Mouse (Mus musculus): Measurements from ENCODE around the gene Noct. TPM values are rescaled to one million over a fixed set of nuclear protein-coding genes. Genes with fewer than 3 reads are reported as not detected.

Noct gene
- polyA plus RNA-seq, 1 experiment from 2014 or later: 29.0 TPM

DNA sequence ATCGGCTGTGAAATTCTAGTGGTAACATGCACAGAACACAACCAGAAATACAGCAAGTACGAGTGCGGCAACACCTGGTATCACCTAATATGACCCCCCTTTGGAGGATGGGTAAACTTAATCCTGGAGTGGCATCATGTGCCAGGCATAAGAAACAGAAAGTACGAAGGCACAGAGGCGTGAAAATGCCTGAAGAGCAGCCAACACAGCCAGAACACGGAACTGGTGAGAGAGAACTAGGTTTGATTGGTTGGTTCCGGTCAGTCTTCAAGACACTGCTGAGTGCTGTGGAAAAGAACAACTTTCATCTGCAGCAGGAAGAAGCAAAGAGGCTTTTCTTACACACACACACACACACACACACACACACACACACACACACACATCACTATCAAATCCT, 38.8 kb upstream of the Noct start:
- ATAC-seq (replicated peaks; ENCODE audit: low FRiP score): no peak
- 87% methylated on average over 7 of the region's 7 CpGs for WGBS
- Histone ChIP-seq H3K27me3 (replicated peaks; ENCODE audit: control insufficient read depth, insufficient read depth, low read length) (no peaks in the 10 kb centered on the region), H3K4me2 (no peak overlapping the region), H3K9me3 (ENCODE audit: control insufficient read depth, low read length) (no peaks in the 10 kb centered on the region), H3K36me3 (ENCODE audit: control insufficient read depth, insufficient read depth, low read length) (no peaks in the 10 kb centered on the region), H3K27ac (ENCODE audit: low read depth, low read length) (no peak overlapping the region), H3K4me3 (ENCODE audit: low read depth, low read length) (no peak overlapping the region), H3K4me1 (replicated peaks; ENCODE audit: control insufficient read depth, insufficient read depth, low read length) (no peaks in the 10 kb centered on the region), H3K9ac (ENCODE audit: low read depth, low read length) (no peak overlapping the region)
- no peak for DNase-seq (ENCODE audit: low spot score)

DNA sequence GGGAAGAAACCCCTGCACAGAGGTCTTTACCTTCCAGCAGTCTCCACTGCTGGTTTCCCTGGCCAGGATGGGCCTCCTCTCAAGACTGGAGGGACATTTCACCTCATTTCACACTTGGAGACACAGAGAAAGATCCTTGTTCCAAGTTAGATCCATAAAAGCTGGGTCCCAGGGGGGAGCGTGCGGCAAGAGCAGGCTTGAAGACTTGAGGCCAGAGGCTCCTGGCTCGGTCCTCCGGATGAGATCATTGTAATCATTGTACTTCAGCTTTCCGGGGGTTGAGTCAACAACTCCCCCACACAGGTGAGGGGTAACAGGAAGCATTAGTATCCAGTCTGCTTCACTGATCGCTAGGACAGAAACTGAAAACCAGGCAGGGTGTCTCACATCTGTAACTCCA, 30.2 kb upstream of the Noct start:
- Histone ChIP-seq H3K27me3 (replicated peaks; ENCODE audit: control insufficient read depth, insufficient read depth, low read length) (no peaks in the 10 kb centered on the region), H3K4me2 (no peak overlapping the region), H3K36me3 (ENCODE audit: control insufficient read depth, insufficient read depth, low read length) (no peaks in the 10 kb centered on the region), H3K9ac (ENCODE audit: low read depth, low read length) (no peak overlapping the region), H3K9me3 (ENCODE audit: control insufficient read depth, low read length) (no peaks in the 10 kb centered on the region), H3K27ac (ENCODE audit: low read depth, low read length) (no peak overlapping the region), H3K4me1 (replicated peaks; ENCODE audit: control insufficient read depth, insufficient read depth, low read length) (no peaks in the 10 kb centered on the region), H3K4me3 (ENCODE audit: low read depth, low read length) (no peak overlapping the region)
- DNase-seq (ENCODE audit: low spot score) (no peak), ATAC-seq (replicated peaks; ENCODE audit: low FRiP score) (no peak)
- 66% methylated on average over 6 of the region's 6 CpGs for WGBS

DNA sequence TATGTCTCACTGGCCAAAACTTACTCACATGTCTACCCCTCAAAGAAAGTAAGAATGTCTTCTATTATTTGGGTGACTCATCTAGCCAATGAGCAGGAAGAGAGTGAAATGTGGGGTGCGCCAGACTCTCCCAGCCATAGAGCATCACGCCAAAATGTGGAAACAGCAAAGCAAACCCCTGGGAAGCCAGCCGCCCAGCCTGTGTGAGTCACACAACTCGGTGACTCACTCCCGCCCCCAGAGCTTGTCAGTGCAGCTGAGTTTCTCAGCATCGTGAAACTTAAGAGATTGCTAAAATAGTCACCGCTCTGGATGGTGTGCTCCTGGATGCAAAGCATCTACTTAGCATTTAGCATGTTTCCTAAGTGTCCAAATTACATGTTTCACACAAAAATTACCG, 28.9 kb upstream of the Noct start:
- no peak overlapping the region for H3K4me3 ChIP-seq (ENCODE audit: low read depth, low read length)
- no peaks in the 10 kb centered on the region for H3K9me3 ChIP-seq (ENCODE audit: control insufficient read depth, low read length)
- WGBS: 31% methylated on average over 8 of the region's 8 CpGs
- no peak overlapping the region for H3K9ac ChIP-seq (ENCODE audit: low read depth, low read length)
- peak overlapping the region; percentile 31 for H3K4me2 ChIP-seq
- DNase-seq (ENCODE audit: low spot score) (no peak), ATAC-seq (replicated peaks; ENCODE audit: low FRiP score) (no peak)
- H3K27me3 ChIP-seq (replicated peaks; ENCODE audit: control insufficient read depth, insufficient read depth, low read length): no peaks in the 10 kb centered on the region
- H3K4me1 ChIP-seq (replicated peaks; ENCODE audit: control insufficient read depth, insufficient read depth, low read length): no peaks in the 10 kb centered on the region
- no peaks in the 10 kb centered on the region for H3K36me3 ChIP-seq (ENCODE audit: control insufficient read depth, insufficient read depth, low read length)
- no peak overlapping the region for H3K27ac ChIP-seq (ENCODE audit: low read depth, low read length)

DNA sequence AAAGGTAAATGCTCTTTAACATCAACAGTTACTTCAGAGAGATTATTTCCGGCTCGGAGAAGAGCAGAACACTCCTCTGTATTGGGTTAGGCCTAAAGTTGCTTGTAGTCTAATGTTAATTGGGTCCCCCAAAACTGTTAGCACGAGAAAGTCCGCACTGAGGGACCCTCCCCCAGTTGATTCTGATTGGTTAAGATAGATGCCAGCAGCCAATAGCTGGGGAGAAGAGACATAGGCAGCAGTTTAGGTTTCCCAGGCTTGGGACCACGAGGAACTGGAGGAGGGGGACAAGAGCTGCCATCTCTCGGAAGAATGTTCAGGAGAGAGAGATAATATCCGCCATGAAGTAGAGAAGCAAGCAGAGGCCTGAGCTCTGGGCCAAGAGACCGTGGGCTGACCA, 28.5 kb upstream of the Noct start:
- H3K4me2 ChIP-seq: peak overlapping the region; percentile 31

DNA sequence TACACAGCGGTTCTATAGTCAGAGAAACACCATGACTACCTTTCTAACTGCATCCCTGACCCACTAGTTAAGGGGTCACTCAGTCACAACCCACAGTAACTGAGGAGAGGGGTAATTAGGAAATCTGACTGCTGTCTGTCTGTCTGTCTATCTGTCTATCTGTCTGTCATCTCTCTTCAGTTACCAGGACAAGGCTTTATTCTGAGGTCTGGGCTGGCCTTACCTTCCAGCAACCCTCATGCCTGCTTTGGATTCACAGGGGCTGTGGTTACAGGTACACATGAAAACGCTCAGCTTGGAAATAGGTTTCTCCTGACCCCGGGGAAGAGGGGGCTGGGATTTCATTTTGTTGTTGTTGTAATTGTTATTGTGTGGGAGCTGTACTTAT, 27.5 kb upstream of the Noct start:
- H3K27ac ChIP-seq (ENCODE audit: low read depth, low read length): no peak overlapping the region
- no peaks in the 10 kb centered on the region for H3K36me3 ChIP-seq (ENCODE audit: control insufficient read depth, insufficient read depth, low read length)
- H3K27me3 ChIP-seq (replicated peaks; ENCODE audit: control insufficient read depth, insufficient read depth, low read length): no peaks in the 10 kb centered on the region
- no peaks in the 10 kb centered on the region for H3K9me3 ChIP-seq (ENCODE audit: control insufficient read depth, low read length)
- no peaks in the 10 kb centered on the region for H3K4me1 ChIP-seq (replicated peaks; ENCODE audit: control insufficient read depth, insufficient read depth, low read length)
- no peak overlapping the region for H3K4me2 ChIP-seq
- no peak for DNase-seq (ENCODE audit: low spot score)
- WGBS: 80% methylated on average over 3 of the region's 3 CpGs
- no peak overlapping the region for H3K9ac ChIP-seq (ENCODE audit: low read depth, low read length)
- no peak overlapping the region for H3K4me3 ChIP-seq (ENCODE audit: low read depth, low read length)
- no peak for ATAC-seq (replicated peaks; ENCODE audit: low FRiP score)

More for the DNA sequence above, 28.5 kb upstream of the Noct start:
- ATAC-seq (replicated peaks; ENCODE audit: low FRiP score) (no peak), DNase-seq (ENCODE audit: low spot score) (no peak)
- WGBS: 31% methylated on average over 8 of the region's 8 CpGs
- no peaks in the 10 kb centered on the region for H3K27me3 ChIP-seq (replicated peaks; ENCODE audit: control insufficient read depth, insufficient read depth, low read length)
- no peaks in the 10 kb centered on the region for H3K36me3 ChIP-seq (ENCODE audit: control insufficient read depth, insufficient read depth, low read length)
- no peak overlapping the region for H3K4me3 ChIP-seq (ENCODE audit: low read depth, low read length)
- H3K27ac ChIP-seq (ENCODE audit: low read depth, low read length): no peak overlapping the region
- H3K9ac ChIP-seq (ENCODE audit: low read depth, low read length): no peak overlapping the region
- no peaks in the 10 kb centered on the region for H3K9me3 ChIP-seq (ENCODE audit: control insufficient read depth, low read length)
- no peaks in the 10 kb centered on the region for H3K4me1 ChIP-seq (replicated peaks; ENCODE audit: control insufficient read depth, insufficient read depth, low read length)

DNA sequence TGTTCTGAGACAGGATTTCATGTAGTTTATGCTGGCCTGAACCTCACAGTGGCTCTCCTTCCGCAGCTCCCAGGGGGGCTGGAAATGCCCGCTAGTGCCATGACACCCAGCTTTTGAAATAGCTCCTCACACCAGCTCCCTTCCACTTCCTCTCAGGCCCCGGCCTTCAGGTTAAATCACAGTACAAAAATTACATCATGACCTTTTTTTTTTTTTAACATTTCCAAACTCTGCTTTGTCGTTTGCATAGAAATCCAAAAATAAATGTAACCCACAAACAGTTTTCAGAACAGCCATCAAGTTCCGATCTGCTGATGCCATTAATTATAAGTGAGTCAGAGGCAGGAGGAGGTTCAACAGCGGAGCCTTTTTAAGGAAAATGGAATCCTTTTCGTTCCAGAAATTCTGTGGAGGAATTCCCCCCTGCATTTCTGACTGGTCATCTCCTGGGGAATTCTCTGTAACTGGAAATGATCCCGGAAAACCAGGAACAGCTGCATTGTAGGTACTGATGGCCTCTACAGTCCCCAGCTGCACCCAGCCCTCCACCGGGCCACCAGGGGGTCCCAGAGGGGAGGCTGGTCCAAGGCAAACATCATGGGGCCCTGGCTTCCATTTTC, 27.0 kb upstream of the Noct start:
- no peaks in the 10 kb centered on the region for H3K27me3 ChIP-seq (replicated peaks; ENCODE audit: control insufficient read depth, insufficient read depth, low read length)
- no peak overlapping the region for H3K27ac ChIP-seq (ENCODE audit: low read depth, low read length)
- H3K4me2 ChIP-seq: no peak overlapping the region
- no peak overlapping the region for H3K4me3 ChIP-seq (ENCODE audit: low read depth, low read length)
- H3K36me3 ChIP-seq (ENCODE audit: control insufficient read depth, insufficient read depth, low read length): no peaks in the 10 kb centered on the region
- no peaks in the 10 kb centered on the region for H3K4me1 ChIP-seq (replicated peaks; ENCODE audit: control insufficient read depth, insufficient read depth, low read length)
- no peaks in the 10 kb centered on the region for H3K9me3 ChIP-seq (ENCODE audit: control insufficient read depth, low read length)
- no peak overlapping the region for H3K9ac ChIP-seq (ENCODE audit: low read depth, low read length)
- WGBS: 69% methylated on average over 9 of the region's 9 CpGs
- no peak for ATAC-seq (replicated peaks; ENCODE audit: low FRiP score)
- no peak for DNase-seq (ENCODE audit: low spot score)

DNA sequence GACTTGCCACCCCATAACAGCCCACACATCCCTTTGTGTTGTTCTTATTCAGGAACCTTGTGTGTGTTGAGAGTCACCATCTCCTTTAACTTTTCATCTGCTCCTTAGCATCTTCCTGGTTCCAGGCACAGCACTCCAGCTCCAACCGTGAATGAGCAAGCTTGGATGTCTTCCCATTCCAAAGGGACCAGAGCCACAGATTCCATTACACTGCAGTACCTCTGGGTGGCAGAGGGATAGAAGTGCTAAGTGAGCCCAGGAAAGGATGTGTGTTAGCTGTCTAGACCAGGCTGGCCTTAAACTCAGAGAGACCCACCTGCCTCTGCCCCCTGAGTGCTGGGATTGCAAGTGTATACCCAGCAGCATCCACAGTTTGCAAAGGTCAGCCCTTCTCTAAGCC, 26.0 kb upstream of the Noct start:
- H3K4me2 ChIP-seq: no peak overlapping the region
- H3K4me3 ChIP-seq (ENCODE audit: low read depth, low read length): no peak overlapping the region
- ATAC-seq (replicated peaks; ENCODE audit: low FRiP score) (no peak), DNase-seq (ENCODE audit: low spot score) (no peak)
- 83% methylated on average over 1 of the region's 1 CpGs for WGBS
- H3K27me3 ChIP-seq (replicated peaks; ENCODE audit: control insufficient read depth, insufficient read depth, low read length): no peaks in the 10 kb centered on the region
- no peak overlapping the region for H3K27ac ChIP-seq (ENCODE audit: low read depth, low read length)
- H3K4me1 ChIP-seq (replicated peaks; ENCODE audit: control insufficient read depth, insufficient read depth, low read length): no peaks in the 10 kb centered on the region
- H3K9me3 ChIP-seq (ENCODE audit: control insufficient read depth, low read length): no peaks in the 10 kb centered on the region
- H3K36me3 ChIP-seq (ENCODE audit: control insufficient read depth, insufficient read depth, low read length): no peaks in the 10 kb centered on the region
- H3K9ac ChIP-seq (ENCODE audit: low read depth, low read length): no peak overlapping the region

DNA sequence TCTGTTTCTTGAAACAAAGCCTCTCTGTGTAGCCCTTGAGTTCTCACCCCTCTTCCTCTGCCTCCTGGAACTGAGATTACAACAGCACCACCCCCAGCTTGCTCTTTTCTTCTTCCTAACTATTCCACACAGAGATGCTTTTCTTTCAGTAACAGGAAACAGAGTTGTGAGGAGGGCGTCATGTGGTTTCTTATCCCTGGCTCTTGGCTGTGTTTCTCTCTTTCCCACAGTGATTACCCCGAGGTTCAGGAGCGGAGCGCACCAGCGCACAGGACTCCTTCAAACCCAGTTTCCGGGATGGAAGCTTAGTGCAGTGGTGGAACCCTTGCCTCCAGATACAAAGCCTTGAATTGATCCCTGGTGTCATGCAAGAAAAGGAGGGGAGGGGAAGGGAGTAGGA, 25.1 kb upstream of the Noct start:
- Histone ChIP-seq H3K9ac (ENCODE audit: low read depth, low read length) (no peak overlapping the region), H3K36me3 (ENCODE audit: control insufficient read depth, insufficient read depth, low read length) (no peaks in the 10 kb centered on the region), H3K27ac (ENCODE audit: low read depth, low read length) (no peak overlapping the region), H3K9me3 (ENCODE audit: control insufficient read depth, low read length) (no peaks in the 10 kb centered on the region), H3K27me3 (replicated peaks; ENCODE audit: control insufficient read depth, insufficient read depth, low read length) (no peaks in the 10 kb centered on the region), H3K4me2 (no peak overlapping the region), H3K4me3 (ENCODE audit: low read depth, low read length) (no peak overlapping the region), H3K4me1 (replicated peaks; ENCODE audit: control insufficient read depth, insufficient read depth, low read length) (no peaks in the 10 kb centered on the region)
- no peak for ATAC-seq (replicated peaks; ENCODE audit: low FRiP score)
- DNase-seq (ENCODE audit: low spot score): no peak
- WGBS: 36% methylated on average over 6 of the region's 6 CpGs

DNA sequence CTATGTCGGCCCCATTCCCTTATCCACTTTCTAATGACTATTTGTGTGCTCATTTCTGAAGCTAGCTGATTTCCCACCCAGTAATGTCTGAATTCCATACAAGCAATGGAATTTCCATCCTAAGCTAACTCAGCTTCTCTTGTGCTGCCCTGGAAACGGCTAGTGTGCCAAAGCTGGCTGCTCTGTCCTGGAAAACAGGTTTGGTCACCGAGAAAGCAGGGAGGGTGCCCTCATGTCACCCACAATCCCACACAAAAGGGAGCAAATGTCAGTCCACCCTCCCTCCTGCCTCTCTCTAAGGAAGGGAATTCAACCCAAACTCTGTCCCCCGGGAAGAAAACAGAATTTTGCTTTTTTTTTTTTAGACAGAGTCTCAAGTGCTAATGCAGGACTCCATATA, 23.9 kb upstream of the Noct start:
- WGBS: 93% methylated on average over 4 of the region's 4 CpGs
- no peak for DNase-seq (ENCODE audit: low spot score)
- ATAC-seq (replicated peaks; ENCODE audit: low FRiP score): no peak
- H3K4me3 ChIP-seq (ENCODE audit: low read depth, low read length): no peak overlapping the region
- H3K27ac ChIP-seq (ENCODE audit: low read depth, low read length): no peak overlapping the region
- H3K36me3 ChIP-seq (ENCODE audit: control insufficient read depth, insufficient read depth, low read length): no peaks in the 10 kb centered on the region
- H3K27me3 ChIP-seq (replicated peaks; ENCODE audit: control insufficient read depth, insufficient read depth, low read length): no peaks in the 10 kb centered on the region
- H3K9me3 ChIP-seq (ENCODE audit: control insufficient read depth, low read length): no peaks in the 10 kb centered on the region
- no peak overlapping the region for H3K4me2 ChIP-seq
- H3K4me1 ChIP-seq (replicated peaks; ENCODE audit: control insufficient read depth, insufficient read depth, low read length): no peaks in the 10 kb centered on the region
- H3K9ac ChIP-seq (ENCODE audit: low read depth, low read length): no peak overlapping the region
